Mouse (Mus musculus) left cerebral cortex, postnatal 36 days (tissue): ENCODE measurements around the gene Olfr205. TPM values are rescaled to one million over a fixed set of nuclear protein-coding genes. Genes with fewer than 3 reads are reported as not detected.
"Not testable (repeated sequence)": the region's sequence is repeated elsewhere in the genome, so short reads cannot be mapped to it uniquely, and the experiment has no call there.

Experiments
- DNase-seq, 2 experiments: peaks; one replicate each; pipeline ENCODE4 v3.0.0; 2021 to 2022; ENCODE audit warnings: low spot score in 2 of 2, mixed read lengths in 1 of 2
- intact Hi-C: fragments of 180-260 bp; cut with DNase I; formaldehyde crosslinking; loops from one replicate; pipeline ENCODE4 v1.15.1; 2025
- total RNA-seq, 2 experiments: library from RNA; stranded (reverse); gene quantifications; 2 replicates each; pipeline ENCODE4 v1.2.3; 2021

The Olfr205 gene
- total RNA-seq = not detected

- DNase-seq = no peak
- intact Hi-C loops = no loop called here
Observed at GRCm38 (mm10) chr16:59331038-59331437, at the start of gene Olfr205. Gene Olfr205 (minus strand): TSS chr16:59331138.

GRCm38 (mm10) chr16:59363893-59364292, 33.0 kb upstream of the Olfr205 start, which contains the start of gene Olfr209:
Gene Olfr209 (minus strand): TSS chr16:59363993.
- no peak for DNase-seq
- intact Hi-C loops = no loop called here

- DNase-seq = no peak
- intact Hi-C loops = no loop called here
Observed at GRCm38 (mm10) chr16:59349146-59349545, 18.2 kb upstream of the Olfr205 start, which contains the start of gene Olfr206. Gene Olfr206 (minus strand): TSS chr16:59349246.

GRCm38 (mm10) chr16:59323262-59323661, 7.7 kb downstream of the Olfr205 start:
- DNase-seq, intact Hi-C loops: not testable (repeated sequence)

GRCm38 (mm10) chr16:59318148-59318547, 12.8 kb downstream of the Olfr205 start, which contains the start of gene Olfr204:
Gene Olfr204 (minus strand): TSS chr16:59318248.
- no peak for DNase-seq
- intact Hi-C loops = no loop called here

- intact Hi-C loops = no loop called here
- no peak for DNase-seq
Observed at GRCm38 (mm10) chr16:59298581-59298980, 32.4 kb downstream of the Olfr205 start, which contains the start of gene Olfr203. Gene Olfr203 (plus strand): TSS chr16:59298881.

GRCm38 (mm10) chr16:59287576-59287975, 43.4 kb downstream of the Olfr205 start:
- DNase-seq, intact Hi-C loops: not testable (repeated sequence)

GRCm38 (mm10) chr16:59286693-59287092, 44.2 kb downstream of the Olfr205 start, which contains the start of gene Olfr202:
Gene Olfr202 (minus strand): TSS chr16:59286793.
- intact Hi-C loops = no loop called here
- DNase-seq = no peak

GRCm38 (mm10) chr16:59283476-59283875, 47.5 kb downstream of the Olfr205 start:
- DNase-seq = no peak
- intact Hi-C loops = no loop called here

GRCm38 (mm10) chr16:59280542-59280941, 50.4 kb downstream of the Olfr205 start:
- DNase-seq = no peak
- intact Hi-C loops = no loop called here

Other genes starting within 250 kb of the Olfr205 start
- not detected for gene Olfr191, start 241.3 kb downstream of the Olfr205 start, total RNA-seq
- gene Olfr193, start 219.3 kb downstream of the Olfr205 start, total RNA-seq = not detected
- gene Olfr194, start 210.1 kb downstream of the Olfr205 start, total RNA-seq = not detected
- not detected for gene Olfr195, start 184.1 kb downstream of the Olfr205 start, total RNA-seq
- gene Olfr196, start 160.7 kb downstream of the Olfr205 start, total RNA-seq = not detected
- gene Olfr198, start 127.6 kb downstream of the Olfr205 start, total RNA-seq = not detected
- not detected for gene Olfr199, start 111.4 kb downstream of the Olfr205 start, total RNA-seq
- gene Olfr201, start 58.5 kb downstream of the Olfr205 start, total RNA-seq = not detected
- gene Olfr202, start 44.3 kb downstream of the Olfr205 start, total RNA-seq = not detected
- gene Olfr203, start 32.3 kb downstream of the Olfr205 start, total RNA-seq = not detected
- under 1 TPM in 1 of 2 experiments, not detected in 1; 0.07 TPM for gene Olfr204, start 12.9 kb downstream of the Olfr205 start, total RNA-seq
- not detected for gene Olfr206, start 18.1 kb upstream of the Olfr205 start, total RNA-seq
- gene Olfr209, start 32.9 kb upstream of the Olfr205 start, total RNA-seq = not detected
- gene Gabrr3, start 76.2 kb upstream of the Olfr205 start, total RNA-seq = under 1 TPM in 1 of 2 experiments, not detected in 1; 0.20 TPM
- gene Riox2, start 140.6 kb upstream of the Olfr205 start, total RNA-seq = 10 to 100 TPM; 12.9 to 14.5 TPM